Mouse (Mus musculus): ENCODE data around the gene Slc17a5. TPM values are rescaled to one million over a fixed set of nuclear protein-coding genes. Genes with fewer than 3 reads are reported as not detected.

The Slc17a5 gene
- polyA plus RNA-seq, 3 experiments from 2014 or later = 8.2 to 12.0 (median 11.3) TPM

Other genes starting within 250 kb of the Slc17a5 start
- gene Gsta2, start 232.3 kb downstream of the Slc17a5 start, polyA plus RNA-seq (2017; shearing (Covaris generic)) = not detected
- not detected for gene Dppa5a, start 219.9 kb downstream of the Slc17a5 start, polyA plus RNA-seq (2017; shearing (Covaris generic))
- gene Ooep, start 209.3 kb downstream of the Slc17a5 start, polyA plus RNA-seq (2017; shearing (Covaris generic)) = not detected
- 1 to 10 TPM; 1.8 to 5.2 (median 3.1) TPM for gene Ddx43, start 192.3 kb downstream of the Slc17a5 start, polyA plus RNA-seq (2017; shearing (Covaris generic))
- 1 to 10 TPM; 2.4 to 4.1 (median 2.5) TPM for gene Cgas, start 144.8 kb downstream of the Slc17a5 start, polyA plus RNA-seq (2017; shearing (Covaris generic))
- gene Mto1, start 139.8 kb downstream of the Slc17a5 start, polyA plus RNA-seq (2017; shearing (Covaris generic)) = 10 to 100 TPM; 12.8 to 19.9 (median 16.0) TPM
- gene Gm17324, start 139.3 kb downstream of the Slc17a5 start, polyA plus RNA-seq (2017; shearing (Covaris generic)) = under 1 TPM in 1 of 3 experiments, not detected in 2; 0.40 TPM
- gene Eef1a1, start 98.9 kb downstream of the Slc17a5 start, polyA plus RNA-seq (2017; shearing (Covaris generic)) = over 10,000 TPM in 2 of 3 experiments, 1,000 to 10,000 TPM in 1; 7,660 to 11,983 (median 10,337) TPM
- gene Cd109, start 27.5 kb upstream of the Slc17a5 start, polyA plus RNA-seq (2017; shearing (Covaris generic)) = 1 to 10 TPM in 1 of 3 experiments, under 1 TPM in 2; 0.16 to 1.3 (median 0.39) TPM